Mouse (Mus musculus): ENCODE measurements around the gene Pnisr. TPM values are rescaled to one million over a fixed set of nuclear protein-coding genes. Genes with fewer than 3 reads are reported as not detected.

The Pnisr gene
- polyA plus RNA-seq, 1 experiment = 38.6 TPM

GRCm38 (mm10) chr4:21882806-21883205, 35.4 kb downstream of the Pnisr start:
- Histone ChIP-seq H3K4me1 (ENCODE audit: control insufficient read depth, insufficient read depth, insufficient read length) (no peaks in the 10 kb centered on the region), H3K27me3 (ENCODE audit: control insufficient read depth, insufficient read depth, low read length) (no peaks in the 10 kb centered on the region), H3K36me3 (ENCODE audit: control insufficient read depth, insufficient read depth, low read length) (no peaks in the 10 kb centered on the region), H3K4me3 (ENCODE audit: extremely low read depth, insufficient read depth, insufficient read length) (no peak overlapping the region), H3K27ac (ENCODE audit: insufficient read depth, low read length) (no peak overlapping the region)
- whole genome bisulfite sequencing = 93% methylated on average over 6 of the region's 6 CpGs
- TF ChIP-seq POLR2A (IDR thresholded peaks at IDR 0.05; ENCODE audit: low read depth, low read length) = no peak
- TF ChIP-seq CTCF (IDR thresholded peaks at IDR 0.05; ENCODE audit: extremely low read depth, insufficient read depth, insufficient read length, insufficient replicate concordance) = no peak
- DNase-seq (ENCODE audit: low read depth in 1 of 2, low spot score in 2 of 2) = no peak

- DNase-seq (ENCODE audit: low read depth in 1 of 2, low spot score in 2 of 2) = no peak
- Histone ChIP-seq H3K27me3 (ENCODE audit: control insufficient read depth, insufficient read depth, low read length) (no peaks in the 10 kb centered on the region), H3K36me3 (ENCODE audit: control insufficient read depth, insufficient read depth, low read length) (no peaks in the 10 kb centered on the region), H3K4me1 (ENCODE audit: control insufficient read depth, insufficient read depth, insufficient read length) (no peaks in the 10 kb centered on the region), H3K4me3 (ENCODE audit: extremely low read depth, insufficient read depth, insufficient read length) (no peak overlapping the region), H3K27ac (ENCODE audit: insufficient read depth, low read length) (no peak overlapping the region)
- 89% methylated on average over 8 of the region's 8 CpGs for WGBS
- TF ChIP-seq CTCF (IDR thresholded peaks at IDR 0.05; ENCODE audit: extremely low read depth, insufficient read depth, insufficient read length, insufficient replicate concordance) = no peak
These were observed 38.4 kb downstream of the Pnisr start for GRCm38 (mm10) chr4:21885831-21886230.

Other genes with a start within 250 kb of the Pnisr start
- not detected in 2 replicates for gene Prdm13, start 161.6 kb upstream of the Pnisr start, polyA plus RNA-seq (2012; rRNA removed)
- 1.9 and 2.3 TPM in 2 replicates for gene Ccnc, start 119.9 kb upstream of the Pnisr start, polyA plus RNA-seq (2012; rRNA removed)
- 2.3 and 2.9 TPM in 2 replicates for gene Usp45, start 80.4 kb upstream of the Pnisr start, polyA plus RNA-seq (2012; rRNA removed)
- gene Tstd3, start 80.4 kb upstream of the Pnisr start, polyA plus RNA-seq (2012; rRNA removed) = 1.2 and 1.4 TPM in 2 replicates
- 0.65 and 0.76 TPM in 2 replicates for gene Coq3, start 32.1 kb downstream of the Pnisr start, polyA plus RNA-seq (2012; rRNA removed)
- 0.08 and 0.13 TPM in 2 replicates for gene Faxc, start 83.7 kb downstream of the Pnisr start, polyA plus RNA-seq (2012; rRNA removed)

Data from spleen, adult 2 months (tissue).